Mouse (Mus musculus): ENCODE results near the gene Mpl. TPM values are rescaled to one million over a fixed set of nuclear protein-coding genes. Genes with fewer than 3 reads are reported as not detected.

Mpl gene
- polyA plus RNA-seq, 1 experiment from 2014 or later, result 19.4 TPM

DNA sequence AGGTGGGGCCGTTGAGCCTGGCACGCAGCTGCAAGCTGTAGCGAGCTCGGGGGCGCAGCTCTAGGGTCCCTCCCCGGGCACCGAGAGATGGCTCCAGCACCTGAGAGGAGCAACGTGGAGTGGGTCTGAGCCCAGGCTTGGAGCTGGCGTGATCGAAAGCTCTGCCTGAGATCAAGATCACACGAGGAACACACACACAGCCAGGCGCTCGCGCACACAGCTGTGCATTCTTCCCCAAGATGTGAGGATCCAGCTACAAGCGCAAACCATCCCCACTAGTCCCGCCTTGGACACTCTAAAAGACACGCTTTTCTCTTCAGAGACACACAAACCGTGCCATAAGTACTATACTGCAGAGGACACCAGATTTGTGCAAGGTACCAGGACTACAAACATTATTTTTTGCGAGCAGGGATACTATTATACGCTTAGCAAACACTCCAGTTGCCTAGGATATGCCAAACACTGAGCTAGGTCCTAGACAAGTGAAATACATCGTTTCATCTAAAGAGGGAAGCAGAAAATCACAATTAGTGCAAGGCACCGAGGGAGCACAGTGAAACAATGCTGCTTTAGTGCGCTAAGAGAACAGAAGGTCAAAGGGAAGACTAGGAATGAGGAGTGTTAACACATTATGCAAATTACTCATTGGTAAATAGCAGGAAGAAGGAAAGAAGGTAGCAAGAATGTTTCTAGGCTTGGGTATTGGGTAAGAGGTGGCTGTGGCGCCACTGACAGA, 10.7 kb downstream of the Mpl start:
- H3K9me3 ChIP-seq (replicated peaks), result no peaks in the 10 kb centered on the region
- 54% methylated on average over 24 of the region's 24 CpGs for WGBS (ENCODE audit: insufficient replicate concordance)
- ATAC-seq, result no peak
- peaks cover 7% of the 10 kb centered on the region for H3K4me1 ChIP-seq
- peak overlapping the region; percentile 28 for H3K4me3 ChIP-seq
- H3K9ac ChIP-seq, result no peak overlapping the region
- no peaks in the 10 kb centered on the region for H3K36me3 ChIP-seq
- no peak overlapping the region for H3K27ac ChIP-seq
- H3K27me3 ChIP-seq (replicated peaks), result no peaks in the 10 kb centered on the region; the same call in 1 of the 2 replicates
- H3K4me2 ChIP-seq, result peak overlapping the region; percentile 57

DNA sequence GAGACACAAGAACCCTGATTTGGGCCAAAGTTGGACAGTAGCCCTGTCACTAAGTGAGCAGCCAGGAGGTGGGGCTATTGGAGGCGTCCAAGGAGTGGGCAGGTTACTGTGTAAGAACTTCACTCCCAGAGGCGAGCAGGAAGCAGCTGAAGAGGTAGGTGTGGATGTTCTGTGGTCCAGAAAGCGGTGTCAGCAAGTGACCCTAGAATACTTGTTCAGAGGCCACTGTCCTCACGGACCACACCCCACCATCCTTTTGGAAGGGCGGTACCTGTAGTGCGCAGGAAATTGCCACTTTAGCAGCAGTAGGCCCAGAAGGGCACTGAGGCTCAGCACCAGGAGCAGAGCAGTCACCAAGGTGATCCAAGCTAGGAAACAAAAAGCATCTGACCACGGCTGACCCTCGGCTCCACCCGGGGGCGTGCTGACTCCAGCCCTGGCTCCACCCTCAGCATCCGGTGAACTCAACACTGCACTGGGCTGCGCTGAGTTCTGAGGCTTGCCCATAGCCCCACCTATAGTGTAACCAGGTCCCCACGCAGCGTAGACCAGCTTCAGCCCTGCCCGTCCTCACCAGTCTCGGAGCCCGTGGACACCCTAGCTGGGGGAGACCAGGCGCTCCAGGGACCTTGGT, 11.4 kb downstream of the Mpl start:
- 39% methylated on average over 18 of the region's 18 CpGs for WGBS (ENCODE audit: insufficient replicate concordance)
- H3K9ac ChIP-seq, result no peak overlapping the region
- peaks cover 7% of the 10 kb centered on the region for H3K4me1 ChIP-seq
- no peaks in the 10 kb centered on the region for H3K9me3 ChIP-seq (replicated peaks)
- H3K27ac ChIP-seq, result no peak overlapping the region
- H3K4me3 ChIP-seq, result peak overlapping the region; percentile 28
- H3K36me3 ChIP-seq, result no peaks in the 10 kb centered on the region
- no peaks in the 10 kb centered on the region; the same call in 1 of the 2 replicates for H3K27me3 ChIP-seq (replicated peaks)
- ATAC-seq, result peak; percentile 54; the same call in 1 of the 2 replicates
- H3K4me2 ChIP-seq, result peak overlapping the region; percentile 57

DNA sequence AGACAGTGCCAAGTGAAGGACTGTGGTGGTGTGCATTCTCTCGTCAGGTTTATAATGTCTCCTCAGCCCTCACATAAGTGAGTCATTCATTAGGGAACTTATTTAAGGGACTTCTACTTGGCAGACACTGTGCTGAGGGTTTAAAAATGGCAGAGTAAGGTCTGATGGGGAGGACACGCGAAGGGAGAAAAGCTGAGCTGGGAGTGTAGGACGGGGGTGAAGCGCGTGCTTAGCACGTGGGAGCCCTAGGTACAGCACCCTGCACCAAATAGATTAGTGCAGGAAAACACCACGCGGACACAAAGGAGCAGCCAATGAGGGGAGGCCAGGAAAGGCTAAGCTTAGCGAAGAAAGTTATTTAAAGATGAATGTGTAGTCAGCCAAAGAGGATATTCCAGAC, 12.2 kb downstream of the Mpl start:
- Histone ChIP-seq H3K4me2 (no peak overlapping the region), H3K27ac (no peak overlapping the region), H3K9me3 (replicated peaks) (no peaks in the 10 kb centered on the region), H3K4me3 (no peak overlapping the region), H3K9ac (no peak overlapping the region), H3K36me3 (no peaks in the 10 kb centered on the region), H3K4me1 (peaks cover 7% of the 10 kb centered on the region), H3K27me3 (replicated peaks) (no peaks in the 10 kb centered on the region; the same call in 1 of the 2 replicates)
- 76% methylated on average over 10 of the region's 10 CpGs for WGBS (ENCODE audit: insufficient replicate concordance)
- ATAC-seq, result no peak

DNA sequence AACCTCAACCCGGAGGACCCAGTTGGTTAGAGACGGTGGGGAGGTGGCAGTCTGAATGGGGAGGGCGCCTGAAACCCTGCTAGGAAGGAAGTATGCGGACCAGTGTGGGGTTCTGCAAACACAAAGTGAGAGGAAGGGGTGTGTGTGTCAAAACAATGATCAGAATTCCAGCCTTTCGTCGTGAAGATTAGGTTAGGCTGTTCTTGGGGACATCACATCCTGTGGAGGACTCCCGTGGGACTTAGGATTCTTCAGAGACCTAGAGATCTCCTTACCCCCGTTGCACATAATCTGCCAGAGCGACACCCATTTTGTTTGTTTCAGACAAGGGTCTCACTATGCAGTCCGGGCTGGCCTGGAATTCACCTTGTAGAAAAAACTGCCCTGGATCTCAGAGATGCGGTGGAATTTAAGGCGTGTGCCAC, 19.5 kb downstream of the Mpl start:
- H3K4me2 ChIP-seq, result peak overlapping the region; percentile 94
- H3K36me3 ChIP-seq, result peaks cover 35% of the 10 kb centered on the region
- H3K9ac ChIP-seq, result peak overlapping the region; percentile 98
- no peaks in the 10 kb centered on the region for H3K9me3 ChIP-seq (replicated peaks)
- no peaks in the 10 kb centered on the region for H3K27me3 ChIP-seq (replicated peaks)
- H3K4me1 ChIP-seq, result peaks cover 45% of the 10 kb centered on the region
- peak overlapping the region; percentile 93 for H3K27ac ChIP-seq
- H3K4me3 ChIP-seq, result peak overlapping the region; percentile 94
- 12% methylated on average over 12 of the region's 12 CpGs for WGBS (ENCODE audit: insufficient replicate concordance)
- ATAC-seq, result peak; percentile 28

- Histone ChIP-seq H3K36me3 (peaks cover 43% of the 10 kb centered on the region), H3K27ac (peak within 1 kb of the TSS; percentile 93), H3K9ac (peak within 1 kb of the TSS; percentile 98), H3K4me3 (peak within 1 kb of the TSS; percentile 94), H3K9me3 (replicated peaks) (no peaks in the 10 kb centered on the region), H3K27me3 (replicated peaks) (no peaks in the 10 kb centered on the region), H3K4me1 (peaks cover 53% of the 10 kb centered on the region), H3K4me2 (peak within 1 kb of the TSS; percentile 94)
- under 1% methylated on average over 67 of the region's 67 CpGs for WGBS (ENCODE audit: insufficient replicate concordance)
- ATAC-seq, result peak; percentile 93
Observed at GRCm38 (mm10) chr4:118436820-118437603, 20.3 kb downstream of the Mpl start, which contains the start of gene Cdc20. Gene Cdc20, minus strand, starts transcription at chr4:118437352.

- Histone ChIP-seq H3K4me3 (no peak overlapping the region), H3K4me2 (0 out of 2 replicates have a peak overlapping the region, but pooled peaks have one; percentile 94), H3K36me3 (peaks cover 68% of the 10 kb centered on the region), H3K27ac (peak overlapping the region; percentile 88), H3K4me1 (peaks cover 90% of the 10 kb centered on the region), H3K9ac (no peak overlapping the region), H3K9me3 (replicated peaks) (no peaks in the 10 kb centered on the region), H3K27me3 (replicated peaks) (no peaks in the 10 kb centered on the region)
- 69% methylated on average over 8 of the region's 8 CpGs for WGBS (ENCODE audit: insufficient replicate concordance)
- no peak for ATAC-seq
Observed at GRCm38 (mm10) chr4:118432332-118432731, 25.0 kb downstream of the Mpl start.

GRCm38 (mm10) chr4:118429215-118429895, 28.0 kb downstream of the Mpl start:
- peak overlapping the region; percentile 88 for H3K27ac ChIP-seq
- H3K4me1 ChIP-seq, result peaks cover 97% of the 10 kb centered on the region
- peaks cover 48% of the 10 kb centered on the region for H3K36me3 ChIP-seq
- H3K9ac ChIP-seq, result peak overlapping the region; percentile 86
- peak overlapping the region; percentile 83 for H3K4me2 ChIP-seq
- no peaks in the 10 kb centered on the region for H3K9me3 ChIP-seq (replicated peaks)
- no peaks in the 10 kb centered on the region for H3K27me3 ChIP-seq (replicated peaks)
- H3K4me3 ChIP-seq, result peak overlapping the region; percentile 75
- no peak for ATAC-seq
- WGBS (ENCODE audit: insufficient replicate concordance), result 12% methylated on average over 7 of the region's 7 CpGs

DNA sequence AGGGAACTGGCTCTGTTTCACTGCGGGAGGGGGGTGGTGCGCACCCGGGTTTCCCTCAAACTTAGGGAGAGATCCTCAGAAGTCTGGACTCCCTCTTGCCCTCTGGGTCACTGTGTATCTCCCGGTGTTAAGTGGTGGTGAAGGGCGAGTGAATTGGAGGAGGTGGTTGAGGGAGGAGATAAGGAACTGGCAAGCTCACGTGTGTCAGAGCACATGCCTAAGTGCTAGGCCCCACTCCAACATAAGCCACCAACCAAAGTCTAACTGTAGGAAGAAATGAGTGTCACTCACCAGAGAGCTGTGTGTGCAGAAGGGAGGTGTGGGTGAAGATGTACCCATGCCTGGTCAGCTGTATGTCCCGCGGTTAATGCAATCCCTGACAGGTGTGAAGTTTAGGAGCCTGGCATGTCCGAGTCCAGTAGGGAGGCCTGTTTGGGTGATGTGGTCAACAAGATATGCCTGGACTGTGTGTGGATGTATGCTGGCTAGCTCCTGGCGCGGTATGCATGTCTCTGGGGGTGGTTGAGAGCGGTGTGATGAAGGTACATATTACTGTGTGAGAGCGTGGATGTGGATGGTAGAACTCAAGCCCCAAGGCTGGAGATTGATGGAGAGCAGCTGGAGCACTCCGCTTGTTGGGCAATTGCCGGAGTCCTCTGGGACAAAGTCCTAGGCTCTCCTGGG, 28.6 kb downstream of the Mpl start:
- H3K36me3 ChIP-seq, result peaks cover 41% of the 10 kb centered on the region
- H3K27ac ChIP-seq, result peak overlapping the region; percentile 88
- no peaks in the 10 kb centered on the region for H3K9me3 ChIP-seq (replicated peaks)
- peak overlapping the region; percentile 75 for H3K4me3 ChIP-seq
- H3K4me1 ChIP-seq, result peaks cover 97% of the 10 kb centered on the region
- H3K4me2 ChIP-seq, result peak overlapping the region; percentile 83
- peak overlapping the region; percentile 86 for H3K9ac ChIP-seq
- H3K27me3 ChIP-seq (replicated peaks), result no peaks in the 10 kb centered on the region
- ATAC-seq, result peak; percentile 56
- 22% methylated on average over 15 of the region's 15 CpGs for WGBS (ENCODE audit: insufficient replicate concordance)

GRCm38 (mm10) chr4:118427768-118428451, 29.4 kb downstream of the Mpl start, which contains the start of gene Elovl1:
Gene Elovl1, plus strand, starts transcription at chr4:118428093.
- Histone ChIP-seq H3K4me2 (peak within 1 kb of the TSS; percentile 83), H3K4me3 (peak within 1 kb of the TSS; percentile 75), H3K4me1 (peaks cover 93% of the 10 kb centered on the region), H3K36me3 (peaks cover 36% of the 10 kb centered on the region), H3K27ac (peak within 1 kb of the TSS; percentile 88), H3K9me3 (replicated peaks) (no peaks in the 10 kb centered on the region), H3K27me3 (replicated peaks) (no peaks in the 10 kb centered on the region), H3K9ac (peak within 1 kb of the TSS; percentile 86)
- ATAC-seq, result peak; percentile 89
- under 1% methylated on average over 28 of the region's 31 CpGs for WGBS (ENCODE audit: insufficient replicate concordance)

- H3K27ac ChIP-seq, result peak overlapping the region; percentile 88
- H3K9ac ChIP-seq, result peak overlapping the region; percentile 86
- 9% methylated on average over 5 of the region's 5 CpGs for WGBS (ENCODE audit: insufficient replicate concordance)
- ATAC-seq, result peak; percentile 14
- H3K27me3 ChIP-seq (replicated peaks), result no peaks in the 10 kb centered on the region
- peaks cover 36% of the 10 kb centered on the region for H3K36me3 ChIP-seq
- peaks cover 88% of the 10 kb centered on the region for H3K4me1 ChIP-seq
- no peaks in the 10 kb centered on the region for H3K9me3 ChIP-seq (replicated peaks)
- peak overlapping the region; percentile 83 for H3K4me2 ChIP-seq
- peak overlapping the region; percentile 75 for H3K4me3 ChIP-seq
Observed at GRCm38 (mm10) chr4:118427415-118427767, 29.9 kb downstream of the Mpl start.

All from liver, embryonic 12.5 days (tissue).